Mouse (Mus musculus) midbrain, embryonic 14.5 days (tissue): Measurements from ENCODE around the gene Trpm1. TPM values are rescaled to one million over a fixed set of nuclear protein-coding genes. Genes with fewer than 3 reads are reported as not detected.

Experiments
- ATAC-seq: fragments of 200-750 bp; cut with Nextera tagmentation; 2 replicates; pipeline ENCODE4 v1.8.0; 2017; ENCODE audit warnings: moderate number of reproducible peaks, moderate library complexity; ENCODE audit not compliant: low FRiP score, low TSS enrichment
- DNase-seq: peaks from one replicate; pipeline ENCODE4 v3.0.0-alpha.2; 2015
- H3K27ac ChIP-seq: fragments of 300-500 bp; sonication (generic); replicated peaks from 2 replicates; pipeline ENCODE4 v1.5.1; 2014; ENCODE audit warnings: mild to moderate bottlenecking, low read depth, low read length, moderate library complexity
- H3K27me3 ChIP-seq: fragments of 300-500 bp; sonication (generic); 2 replicates; pipeline ENCODE4 v1.6.1; 2014; ENCODE audit warnings: low read length, control low read depth, mixed read lengths; ENCODE audit not compliant: control insufficient read depth, insufficient read depth
- H3K36me3 ChIP-seq: fragments of 300-500 bp; sonication (generic); 2 replicates; pipeline ENCODE4 v1.6.1; 2014; ENCODE audit warnings: low read length, control low read depth; ENCODE audit not compliant: control insufficient read depth, insufficient read depth
- H3K4me1 ChIP-seq: fragments of 300-500 bp; sonication (generic); 2 replicates; pipeline ENCODE4 v1.6.1; 2014; ENCODE audit warnings: mild to moderate bottlenecking, antibody characterized with exemption, low read length, control low read depth; ENCODE audit not compliant: control insufficient read depth, insufficient read depth
- H3K4me2 ChIP-seq: fragments of 300-500 bp; sonication (generic); 2 replicates; pipeline ENCODE4 v1.6.1; 2014; ENCODE audit warnings: mild to moderate bottlenecking, low read length, moderate library complexity
- H3K4me3 ChIP-seq: fragments of 300-500 bp; sonication (generic); replicated peaks from 2 replicates; pipeline ENCODE4 v1.5.1; 2014; ENCODE audit warnings: low read depth, low read length
- H3K9ac ChIP-seq: fragments of 300-500 bp; sonication (generic); replicated peaks from 2 replicates; pipeline ENCODE4 v1.6.1; 2014; ENCODE audit warnings: mild to moderate bottlenecking, low read length, moderate library complexity
- H3K9me3 ChIP-seq: fragments of 300-500 bp; sonication (generic); 2 replicates; pipeline ENCODE4 v1.6.1; 2016; ENCODE audit warnings: low read length, control low read depth, mixed read lengths; ENCODE audit not compliant: control insufficient read depth
- WGBS: fragments of 180-500 bp; shearing (Covaris S2); extraction: QIAGEN DNeasy Blood & Tissue Kit; methylation state at CpG from one replicate; pipeline ENCODE4 v1.1.7; 2014; 5-methylcytosine and 5-hydroxymethylcytosine counted together
- polyA plus RNA-seq: library from polyadenylated mRNA; unstranded; fragments of >200 nt; fragmentation: Nextera tagmentation; extraction: Ambion mirVana; gene quantifications from 2 replicates; pipeline ENCODE4 v1.2.1, GENCODE M21; 2014

Trpm1 gene
- polyA plus RNA-seq, 1 experiment from 2014 or later, result 0.93 TPM

GRCm38 (mm10) chr7:64150436-64151080, 3.1 kb upstream of the Trpm1 start:
- H3K36me3 ChIP-seq, result no peaks in the 10 kb centered on the region
- no peak for ATAC-seq
- WGBS, result 71% methylated on average over 6 of the region's 6 CpGs
- no peak overlapping the region for H3K9ac ChIP-seq
- 0 out of 2 replicates have a peak, but pooled peaks cover 5% of the 10 kb centered on the region for H3K4me1 ChIP-seq
- no peaks in the 10 kb centered on the region for H3K27me3 ChIP-seq
- no peak overlapping the region for H3K4me2 ChIP-seq
- H3K9me3 ChIP-seq, result no peaks in the 10 kb centered on the region
- H3K27ac ChIP-seq, result no peak overlapping the region
- no peak overlapping the region for H3K4me3 ChIP-seq
- DNase-seq, result no peak

- no peak overlapping the region for H3K27ac ChIP-seq
- ATAC-seq (no peak; the same call in 1 of the 2 replicates), DNase-seq (no peak)
- H3K4me2 ChIP-seq, result peak overlapping the region; percentile 44
- 0 out of 2 replicates have a peak overlapping the region, but pooled peaks have one; percentile 14 for H3K9ac ChIP-seq
- peaks cover 11% of the 10 kb centered on the region; the same call in 1 of the 2 replicates for H3K4me1 ChIP-seq
- H3K9me3 ChIP-seq, result no peaks in the 10 kb centered on the region
- WGBS, result 77% methylated on average over 4 of the region's 4 CpGs
- no peaks in the 10 kb centered on the region for H3K27me3 ChIP-seq
- H3K36me3 ChIP-seq, result no peaks in the 10 kb centered on the region
- no peak overlapping the region for H3K4me3 ChIP-seq
These were observed 1.6 kb downstream of the Trpm1 start for GRCm38 (mm10) chr7:64155226-64155625.

- Histone ChIP-seq H3K9me3 (no peaks in the 10 kb centered on the region), H3K4me2 (peak overlapping the region; percentile 44), H3K27me3 (no peaks in the 10 kb centered on the region), H3K27ac (no peak overlapping the region), H3K9ac (0 out of 2 replicates have a peak overlapping the region, but pooled peaks have one; percentile 14), H3K4me1 (peaks cover 11% of the 10 kb centered on the region; the same call in 1 of the 2 replicates), H3K36me3 (no peaks in the 10 kb centered on the region), H3K4me3 (no peak overlapping the region)
- WGBS, result 22% methylated on average over 10 of the region's 10 CpGs
- ATAC-seq, result peak; percentile 81
- DNase-seq, result peak; percentile 83
These were observed 2.1 kb downstream of the Trpm1 start for GRCm38 (mm10) chr7:64155687-64156086.

- Histone ChIP-seq H3K27me3 (no peaks in the 10 kb centered on the region), H3K4me3 (no peak overlapping the region), H3K4me2 (no peak overlapping the region), H3K9ac (no peak overlapping the region), H3K9me3 (no peaks in the 10 kb centered on the region), H3K36me3 (no peaks in the 10 kb centered on the region), H3K4me1 (peaks cover 11% of the 10 kb centered on the region; the same call in 1 of the 2 replicates), H3K27ac (no peak overlapping the region)
- ATAC-seq (no peak), DNase-seq (no peak)
- 76% methylated on average over 5 of the region's 5 CpGs for WGBS
These were observed 2.8 kb downstream of the Trpm1 start for GRCm38 (mm10) chr7:64156271-64156911.

- Histone ChIP-seq H3K4me3 (no peak overlapping the region), H3K4me1 (peaks cover 11% of the 10 kb centered on the region; the same call in 1 of the 2 replicates), H3K36me3 (no peaks in the 10 kb centered on the region), H3K9ac (no peak overlapping the region), H3K9me3 (no peaks in the 10 kb centered on the region), H3K27ac (no peak overlapping the region), H3K27me3 (no peaks in the 10 kb centered on the region), H3K4me2 (no peak overlapping the region)
- 72% methylated on average over 7 of the region's 7 CpGs for WGBS
- ATAC-seq (no peak), DNase-seq (no peak)
These were observed 3.5 kb downstream of the Trpm1 start for GRCm38 (mm10) chr7:64156918-64157690.

- no peak overlapping the region for H3K9ac ChIP-seq
- H3K4me1 ChIP-seq, result peaks cover 11% of the 10 kb centered on the region; the same call in 1 of the 2 replicates
- 62% methylated on average over 12 of the region's 12 CpGs for WGBS
- DNase-seq (no peak), ATAC-seq (no peak)
- H3K9me3 ChIP-seq, result no peaks in the 10 kb centered on the region
- H3K4me3 ChIP-seq, result no peak overlapping the region
- H3K36me3 ChIP-seq, result no peaks in the 10 kb centered on the region
- no peak overlapping the region for H3K27ac ChIP-seq
- H3K27me3 ChIP-seq, result no peaks in the 10 kb centered on the region
- H3K4me2 ChIP-seq, result no peak overlapping the region
These were observed 4.8 kb downstream of the Trpm1 start for GRCm38 (mm10) chr7:64158281-64159055.

GRCm38 (mm10) chr7:64159056-64159542, 5.5 kb downstream of the Trpm1 start:
- H3K4me3 ChIP-seq, result no peak overlapping the region
- ATAC-seq, result no peak
- H3K9ac ChIP-seq, result no peak overlapping the region
- no peak for DNase-seq
- no peaks in the 10 kb centered on the region for H3K9me3 ChIP-seq
- H3K27ac ChIP-seq, result no peak overlapping the region
- H3K27me3 ChIP-seq, result no peaks in the 10 kb centered on the region
- no peaks in the 10 kb centered on the region for H3K36me3 ChIP-seq
- H3K4me1 ChIP-seq, result peaks cover 11% of the 10 kb centered on the region; the same call in 1 of the 2 replicates
- WGBS, result 45% methylated on average over 5 of the region's 5 CpGs
- no peak overlapping the region for H3K4me2 ChIP-seq
